Mouse (Mus musculus) liver, embryonic 16.5 days (tissue): Measurements from ENCODE around the gene Gm28845. TPM values are rescaled to one million over a fixed set of nuclear protein-coding genes. Genes with fewer than 3 reads are reported as not detected.
"Not testable (repeated sequence)": the region's sequence is repeated elsewhere in the genome, so short reads cannot be mapped to it uniquely, and the experiment has no call there.

ENCODE experiments used
- ATAC-seq: fragments of 200-750 bp; cut with Nextera tagmentation; 2 replicates; pipeline ENCODE4 v1.8.0; 2017; ENCODE audit warnings: low read depth, mild to moderate bottlenecking, moderate number of reproducible peaks, moderate library complexity
- H3K27ac ChIP-seq: fragments of 300-500 bp; sonication (generic); 2 replicates; pipeline ENCODE4 v1.5.1; 2014; ENCODE audit warnings: mild to moderate bottlenecking, low read length
- H3K27me3 ChIP-seq: fragments of 300-500 bp; sonication (generic); 2 replicates; pipeline ENCODE4 v1.6.1; 2014; ENCODE audit warnings: low read depth, low read length, mixed read lengths; ENCODE audit not compliant: control insufficient read depth, insufficient read depth
- H3K36me3 ChIP-seq: fragments of 300-500 bp; sonication (generic); 2 replicates; pipeline ENCODE4 v1.6.1; 2014; ENCODE audit warnings: mild to moderate bottlenecking; ENCODE audit not compliant: control insufficient read depth, insufficient read depth
- H3K4me1 ChIP-seq: fragments of 300-500 bp; sonication (generic); 2 replicates; pipeline ENCODE4 v1.6.1; 2014; ENCODE audit warnings: low read depth, low read length, mixed read lengths; ENCODE audit not compliant: control insufficient read depth
- H3K4me2 ChIP-seq: fragments of 300-500 bp; sonication (generic); 2 replicates; pipeline ENCODE4 v1.6.1; 2014; ENCODE audit warnings: low read depth, low read length, mixed read lengths
- H3K4me3 ChIP-seq: fragments of 300-500 bp; sonication (generic); 2 replicates; pipeline ENCODE4 v1.5.1; 2014; ENCODE audit warnings: low read depth, mild to moderate bottlenecking, low read length
- H3K9ac ChIP-seq: fragments of 300-500 bp; sonication (generic); 2 replicates; pipeline ENCODE4 v1.6.1; 2014; ENCODE audit warnings: low read depth, low read length
- H3K9me3 ChIP-seq: fragments of 300-500 bp; sonication (generic); replicated peaks from 2 replicates; pipeline ENCODE4 v1.6.1; 2016; ENCODE audit warnings: low read length; ENCODE audit not compliant: control insufficient read depth
- WGBS: fragments of 180-500 bp; shearing (Covaris S2); extraction: QIAGEN DNeasy Blood & Tissue Kit; methylation state at CpG from one replicate; pipeline ENCODE4 v1.1.7; 2014; ENCODE audit not compliant: insufficient replicate concordance; 5-methylcytosine and 5-hydroxymethylcytosine counted together
- polyA plus RNA-seq: library from polyadenylated mRNA; unstranded; fragments of >200 nt; fragmentation: Nextera tagmentation; extraction: Ambion mirVana; gene quantifications from 2 replicates; pipeline ENCODE4 v1.2.1, GENCODE M21; 2015

Gm28845 gene
- polyA plus RNA-seq, 1 experiment from 2014 or later = not detected

GRCm38 (mm10) chr1:65050952-65051351, 68.4 kb downstream of the Gm28845 start, which contains the start of gene Cryge:
TSS of gene Cryge (minus strand) at chr1:65051149.
- H3K4me3 ChIP-seq, H3K9me3 ChIP-seq, H3K36me3 ChIP-seq, H3K4me1 ChIP-seq, H3K27me3 ChIP-seq, H3K9ac ChIP-seq, H3K4me2 ChIP-seq, ATAC-seq, H3K27ac ChIP-seq: not testable (repeated sequence)
- 74% methylated on average over 10 of the region's 12 CpGs for WGBS

Other genes with a start within 250 kb of the Gm28845 start
- gene Plekhm3, start 162.7 kb downstream of the Gm28845 start, polyA plus RNA-seq = 2.0 and 2.5 TPM in 2 replicates
- 0.09 and 0.25 TPM in 2 replicates for gene Akr1cl, start 86.8 kb downstream of the Gm28845 start, polyA plus RNA-seq
- not detected in 2 replicates for gene Cryge, start 68.4 kb downstream of the Gm28845 start, polyA plus RNA-seq
- gene Crygd, start 56.1 kb downstream of the Gm28845 start, polyA plus RNA-seq = not detected in 2 replicates
- not detected in 2 replicates for gene Crygc, start 45.9 kb downstream of the Gm28845 start, polyA plus RNA-seq
- not detected in 2 replicates for gene Crygb, start 37.3 kb downstream of the Gm28845 start, polyA plus RNA-seq
- gene Cryga, start 16.2 kb downstream of the Gm28845 start, polyA plus RNA-seq = not detected in 2 replicates
- gene D630023F18Rik, start 3.7 kb upstream of the Gm28845 start, polyA plus RNA-seq = 0.13 and 0.48 TPM in 2 replicates
- gene Idh1, start 66.9 kb upstream of the Gm28845 start, polyA plus RNA-seq = 136 and 151 TPM in 2 replicates
- 3.5 and 3.7 TPM in 2 replicates for gene Pikfyve, start 67.1 kb upstream of the Gm28845 start, polyA plus RNA-seq
- not detected in 2 replicates for gene Pth2r, start 162.5 kb upstream of the Gm28845 start, polyA plus RNA-seq